ENCODE assay signal across 8 mouse cellular contexts in genomic region chr13:47104146-47104545, GRCm38 (mm10). TPM values are rescaled to one million over a fixed set of nuclear protein-coding genes. Genes with fewer than 3 reads are reported as not detected.
DNase-seq lines count a peak whose midpoint lies in the region; ATAC-seq and TF ChIP-seq lines count a peak whose summit lies in the region.

No protein-coding gene starts in this region.

- H3K36me3 ChIP-seq in erythroblast, embryonic 14.5 days (ENCODE audit: control insufficient read depth): peaks cover 88% of the 10 kb centered on the region
- peaks cover 3% of the 10 kb centered on the region; the same call in 1 of the 2 replicates for H3K36me3 ChIP-seq in forebrain, embryonic 16.5 days (ENCODE audit: control insufficient read depth, insufficient read depth)
- peaks cover 43% of the 10 kb centered on the region for H3K36me3 ChIP-seq in liver, embryonic 14.5 days (replicated peaks; ENCODE audit: control insufficient read depth, insufficient read depth, low read depth)

- peaks cover 57% of the 10 kb centered on the region for H3K4me1 ChIP-seq in erythroblast, embryonic 14.5 days (ENCODE audit: control insufficient read depth)
- H3K4me1 ChIP-seq in forebrain, embryonic 16.5 days (replicated peaks; ENCODE audit: control insufficient read depth, insufficient read depth, low read length): peaks cover 22% of the 10 kb centered on the region
- peaks cover 33 to 38% of the 10 kb centered on the region in 2 experiments for H3K4me1 ChIP-seq in liver, embryonic 14.5 days (replicated peaks; ENCODE audit: control insufficient read depth in 2 of 2, insufficient read depth in 2 of 2, low read length in 1 of 2)

- peak overlapping the region; percentile 79 for H3K4me2 ChIP-seq in forebrain, embryonic 16.5 days (ENCODE audit: low read length)
- H3K4me2 ChIP-seq in liver, embryonic 14.5 days (ENCODE audit: low read depth): peak overlapping the region; percentile 96

- no peaks in the 10 kb centered on the region for H3K9me3 ChIP-seq in erythroblast, embryonic 14.5 days (ENCODE audit: control insufficient read depth, low read length)
- H3K9me3 ChIP-seq in forebrain, embryonic 16.5 days (ENCODE audit: control insufficient read depth, low read length): no peaks in the 10 kb centered on the region
- no peaks in the 10 kb centered on the region for H3K9me3 ChIP-seq in liver, embryonic 14.5 days (ENCODE audit: control insufficient read depth, low read length)

- H3K4me3 ChIP-seq in erythroblast, embryonic 14.5 days (replicated peaks): peak overlapping the region; percentile 78
- H3K4me3 ChIP-seq in forebrain, embryonic 16.5 days (replicated peaks; ENCODE audit: low read length): peak overlapping the region; percentile 96
- peak overlapping the region; percentile 96 to 100 for H3K4me3 ChIP-seq in liver, embryonic 14.5 days (ENCODE audit: insufficient read depth in 1 of 2, low read depth in 2 of 2, low read length in 2 of 2)

- no peak overlapping the region for H3K27ac ChIP-seq in forebrain, embryonic 16.5 days (ENCODE audit: low read length)
- peak overlapping the region; percentile 45 for H3K27ac ChIP-seq in liver, embryonic 14.5 days

- TF ChIP-seq CTCF in liver, embryonic 14.5 days (IDR thresholded peaks at IDR 0.05; ENCODE audit: low read depth): no peak

- WGBS in forebrain, embryonic 16.5 days: 2% methylated on average over 2 of the region's 2 CpGs
- 18% methylated on average over 2 of the region's 2 CpGs for WGBS in liver, embryonic 14.5 days (ENCODE audit: insufficient replicate concordance)

- H3K27me3 ChIP-seq in erythroblast, embryonic 14.5 days (ENCODE audit: control insufficient read depth): no peaks in the 10 kb centered on the region
- no peaks in the 10 kb centered on the region for H3K27me3 ChIP-seq in forebrain, embryonic 16.5 days (replicated peaks; ENCODE audit: control insufficient read depth, insufficient read depth, low read length)
- H3K27me3 ChIP-seq in liver, embryonic 14.5 days (ENCODE audit: control insufficient read depth, insufficient read depth, low read length): no peaks in the 10 kb centered on the region

- H3K9ac ChIP-seq in forebrain, embryonic 16.5 days (replicated peaks; ENCODE audit: low read depth, low read length): no peak overlapping the region
- H3K9ac ChIP-seq in liver, embryonic 14.5 days (replicated peaks): peak overlapping the region; percentile 100

- peak; percentile 26 to 30 for DNase-seq in B cell, adult 2 months
- DNase-seq in liver, embryonic 14.5 days (ENCODE audit: low read depth in 3 of 3, low spot score in 3 of 3): no peak
- DNase-seq in adrenal gland, adult 18-20 months (ENCODE audit: low spot score in 2 of 2): no peak
- no peak for DNase-seq in urinary bladder, adult 2 months (ENCODE audit: low spot score)
- no peak for DNase-seq in adrenal gland, adult (ENCODE audit: inconsistent age in 2 of 2, low spot score in 1 of 2)

- no peak for TF ChIP-seq EP300 in liver, embryonic 14.5 days (IDR thresholded peaks at IDR 0.05; ENCODE audit: low read depth)

- ATAC-seq in erythroblast, adult 5-6 weeks (replicated peaks; ENCODE audit: low FRiP score, poor library complexity, severe bottlenecking): no peak
- ATAC-seq in forebrain, embryonic 16.5 days: no peak
- no peak for ATAC-seq in liver, embryonic 14.5 days (ENCODE audit: insufficient read depth)

RNA-seq across cellular contexts. Expression of gene Dek, which starts 1.9 kb away (rescaled TPM):
- polyA plus RNA-seq in erythroblast, embryonic 14.5 days (2012): 325 and 343 TPM in 2 replicates
- 233 and 276 TPM in 2 replicates for total RNA-seq in erythroblast, adult 5-6 weeks (2015; ENCODE audit: low replicate concordance)
- total RNA-seq in erythroblast, adult 5-6 weeks (2017; ENCODE audit: low replicate concordance): 413 and 451 TPM in 2 replicates
- 143 and 152 TPM in 2 replicates for polyA plus RNA-seq in forebrain, embryonic 16.5 days (2015; fragmentation: Nextera tagmentation; extraction: Ambion mirVana)
- 102 and 167 TPM in 2 replicates for polyA plus RNA-seq in liver, embryonic 14.5 days (2012; rRNA removed)
- 330 and 359 TPM in 2 replicates for polyA plus RNA-seq in liver, embryonic 14.5 days (2014; fragmentation: Nextera tagmentation; extraction: Ambion mirVana)
- 10 to 100 TPM; 40.2 to 54.4 TPM for total RNA-seq in adrenal gland, adult 18-20 months (2021)
- 59.3 and 67.7 TPM in 2 replicates for polyA plus RNA-seq in urinary bladder, adult 2 months (2012; rRNA removed)

RNA-seq across cellular contexts. Expression of gene Rnf144b, which starts 18.3 kb away (rescaled TPM):
- polyA plus RNA-seq in erythroblast, embryonic 14.5 days (2012): 0.05 TPM in 1 of 2 replicates, not detected in the other
- total RNA-seq in erythroblast, adult 5-6 weeks (2015; ENCODE audit: low replicate concordance): 2.5 and 6.7 TPM in 2 replicates
- 3.1 and 4.9 TPM in 2 replicates for total RNA-seq in erythroblast, adult 5-6 weeks (2017; ENCODE audit: low replicate concordance)
- 0.62 and 0.71 TPM in 2 replicates for polyA plus RNA-seq in forebrain, embryonic 16.5 days (2015; fragmentation: Nextera tagmentation; extraction: Ambion mirVana)
- 1.4 and 1.6 TPM in 2 replicates for polyA plus RNA-seq in liver, embryonic 14.5 days (2012; rRNA removed)
- polyA plus RNA-seq in liver, embryonic 14.5 days (2014; fragmentation: Nextera tagmentation; extraction: Ambion mirVana): 1.9 and 2.2 TPM in 2 replicates
- total RNA-seq in adrenal gland, adult 18-20 months (2021): 1 to 10 TPM; 4.4 to 5.0 TPM
- 48.5 and 56.6 TPM in 2 replicates for polyA plus RNA-seq in urinary bladder, adult 2 months (2012; rRNA removed)

RNA-seq across cellular contexts. Expression of gene Tpmt, which starts 59.6 kb away (rescaled TPM):
- polyA plus RNA-seq in erythroblast, embryonic 14.5 days (2012): 0.01 TPM in 1 of 2 replicates, not detected in the other
- total RNA-seq in erythroblast, adult 5-6 weeks (2015; ENCODE audit: low replicate concordance): not detected in 2 replicates
- 0.34 and 1.4 TPM in 2 replicates for total RNA-seq in erythroblast, adult 5-6 weeks (2017; ENCODE audit: low replicate concordance)
- 18.9 and 24.2 TPM in 2 replicates for polyA plus RNA-seq in forebrain, embryonic 16.5 days (2015; fragmentation: Nextera tagmentation; extraction: Ambion mirVana)
- 4.2 and 6.1 TPM in 2 replicates for polyA plus RNA-seq in liver, embryonic 14.5 days (2012; rRNA removed)
- polyA plus RNA-seq in liver, embryonic 14.5 days (2014; fragmentation: Nextera tagmentation; extraction: Ambion mirVana): 12.0 and 13.8 TPM in 2 replicates
- total RNA-seq in adrenal gland, adult 18-20 months (2021): 10 to 100 TPM in 1 of 2 experiments, 1 to 10 TPM in 1; 5.4 to 10.3 TPM
- polyA plus RNA-seq in urinary bladder, adult 2 months (2012; rRNA removed): 6.9 and 10.3 TPM in 2 replicates

Comparison
In these comparisons a context has a peak if more than half of its experiments do, and no peak if none do; other contexts are left out.
1. DNase-seq: peak in B cell, adult 2 months (2 of 2); none in liver, embryonic 14.5 days (0 of 3), adrenal gland, adult 18-20 months (0 of 2), urinary bladder, adult 2 months (single experiment) and adrenal gland, adult (0 of 2).
2. RNA of gene Rnf144b, which starts 18.3 kb away (polyA plus RNA-seq): 48.5 to 56.6 TPM in urinary bladder, adult 2 months; 1.4 to 2.2 TPM in liver, embryonic 14.5 days, 0.62 to 0.71 TPM in forebrain, embryonic 16.5 days and 0.05 TPM in erythroblast, embryonic 14.5 days; every median in the first group is over 10 times any median in the second.
3. Peak in every context shown above with its lines, with median percentiles within 50 percentile points of each other: H3K4me3 ChIP-seq.